8 mouse cellular contexts compared by ENCODE assay signal in genomic region chr9:75515464-75516113, GRCm38 (mm10). TPM values are rescaled to one million over a fixed set of nuclear protein-coding genes. Genes with fewer than 3 reads are reported as not detected.
DNase-seq lines count a peak whose midpoint lies in the region; ATAC-seq and TF ChIP-seq lines count a peak whose summit lies in the region.

No protein-coding gene starts in this region.

- no peaks in the 10 kb centered on the region for H3K4me1 ChIP-seq in MEL (ENCODE audit: control insufficient read depth in 1 of 2, insufficient read depth in 2 of 2, low read length in 2 of 2)
- no peaks in the 10 kb centered on the region for H3K4me1 ChIP-seq in kidney, embryonic 16.5 days (ENCODE audit: insufficient read depth, low read length)
- no peaks in the 10 kb centered on the region for H3K4me1 ChIP-seq in liver, embryonic 13.5 days (replicated peaks)
- H3K4me1 ChIP-seq in neural tube, embryonic 12.5 days = no peaks in the 10 kb centered on the region

- no peaks in the 10 kb centered on the region for H3K27me3 ChIP-seq in MEL (ENCODE audit: control insufficient read depth in 1 of 2, insufficient read depth in 2 of 2, low read length in 2 of 2)
- no peaks in the 10 kb centered on the region for H3K27me3 ChIP-seq in kidney, embryonic 16.5 days (ENCODE audit: insufficient read depth, low read length)
- no peaks in the 10 kb centered on the region for H3K27me3 ChIP-seq in liver, embryonic 13.5 days
- H3K27me3 ChIP-seq in neural tube, embryonic 12.5 days (replicated peaks) = no peaks in the 10 kb centered on the region

- peak; percentile 77; the same call in 1 of the 2 replicates for ATAC-seq in kidney, embryonic 16.5 days (ENCODE audit: low FRiP score, low TSS enrichment)
- ATAC-seq in liver, embryonic 13.5 days (ENCODE audit: low read depth) = peak; percentile 41; the same call in 1 of the 2 replicates
- ATAC-seq in neural tube, embryonic 12.5 days (ENCODE audit: low FRiP score, low read depth) = peak; percentile 75; the same call in 1 of the 2 replicates

- no peak for TF ChIP-seq EP300 in MEL (IDR thresholded peaks at IDR 0.05; ENCODE audit: low read depth in 1 of 2, low read length in 2 of 2)

- TF ChIP-seq POLR2A in MEL (IDR thresholded peaks at IDR 0.05; ENCODE audit: control insufficient read depth in 1 of 2, insufficient read depth in 1 of 2, low read depth in 1 of 2, low read length in 2 of 2, poor library complexity in 1 of 2) = no peak

- H3K4me3 ChIP-seq in MEL (ENCODE audit: control insufficient read depth in 1 of 2, insufficient read depth in 1 of 2, low read depth in 2 of 2, low read length in 2 of 2) = no peak overlapping the region
- H3K4me3 ChIP-seq in kidney, embryonic 16.5 days (ENCODE audit: low read length) = no peak overlapping the region
- no peak overlapping the region for H3K4me3 ChIP-seq in liver, embryonic 13.5 days (replicated peaks)
- no peak overlapping the region for H3K4me3 ChIP-seq in neural tube, embryonic 12.5 days

- H3K9me3 ChIP-seq in MEL (replicated peaks; ENCODE audit: insufficient read depth, low read length) = no peaks in the 10 kb centered on the region
- no peaks in the 10 kb centered on the region for H3K9me3 ChIP-seq in kidney, embryonic 16.5 days (ENCODE audit: low read length)
- H3K9me3 ChIP-seq in liver, embryonic 13.5 days (replicated peaks) = no peaks in the 10 kb centered on the region
- H3K9me3 ChIP-seq in neural tube, embryonic 12.5 days = no peaks in the 10 kb centered on the region

- no peak overlapping the region for H3K27ac ChIP-seq in MEL (ENCODE audit: control insufficient read depth, low read depth, low read length)
- H3K27ac ChIP-seq in kidney, embryonic 16.5 days (ENCODE audit: low read length) = no peak overlapping the region
- no peak overlapping the region for H3K27ac ChIP-seq in liver, embryonic 13.5 days
- no peak overlapping the region for H3K27ac ChIP-seq in neural tube, embryonic 12.5 days

- peak; percentile 66 to 82 (median 81) for TF ChIP-seq CTCF in MEL (IDR thresholded peaks at IDR 0.05 in 2 of 3, conservative IDR thresholded peaks at IDR 0.05 in 1 of 3; ENCODE audit: control insufficient read depth in 1 of 3, insufficient read depth in 1 of 3, low read depth in 2 of 3, low read length in 3 of 3, poor library complexity in 1 of 3, severe bottlenecking in 1 of 3)

- peak; percentile 80 for DNase-seq in 416B (ENCODE audit: low read depth)
- peak; percentile 78 for DNase-seq in MEL (ENCODE audit: low read depth, low spot score)
- DNase-seq in cerebellum, postnatal 10 days = peak; percentile 72 to 84
- peak; percentile 28 to 37 for DNase-seq in frontal cortex, postnatal 10 days (ENCODE audit: low spot score in 2 of 2)
- DNase-seq in liver, embryonic 13.5 days = no peak
- no peak for DNase-seq in urinary bladder, adult 2 months (ENCODE audit: low spot score)

- 54% methylated on average over 12 of the region's 12 CpGs for WGBS in kidney, embryonic 16.5 days
- WGBS in liver, embryonic 13.5 days (ENCODE audit: insufficient replicate concordance) = 66% methylated on average over 12 of the region's 12 CpGs
- WGBS in neural tube, embryonic 12.5 days = 67% methylated on average over 12 of the region's 12 CpGs

- H3K79me2 ChIP-seq in MEL (ENCODE audit: control insufficient read depth, insufficient read depth, low read length, poor library complexity) = no peaks in the 10 kb centered on the region

- no peak overlapping the region for H3K4me2 ChIP-seq in kidney, embryonic 16.5 days (replicated peaks; ENCODE audit: low read depth, low read length)
- H3K4me2 ChIP-seq in liver, embryonic 13.5 days = no peak overlapping the region
- no peak overlapping the region for H3K4me2 ChIP-seq in neural tube, embryonic 12.5 days (replicated peaks)

- peak; percentile 49 for TF ChIP-seq RAD21 in MEL (IDR thresholded peaks at IDR 0.05; ENCODE audit: low read depth, low read length)

- H3K36me3 ChIP-seq in MEL (ENCODE audit: control insufficient read depth in 1 of 2, insufficient read depth in 2 of 2, low read length in 2 of 2) = peaks cover 2 to 6% of the 10 kb centered on the region in 2 experiments; a peak in 3 of 4 replicates
- H3K36me3 ChIP-seq in kidney, embryonic 16.5 days (ENCODE audit: insufficient read depth, low read length) = peaks cover 18% of the 10 kb centered on the region
- H3K36me3 ChIP-seq in liver, embryonic 13.5 days = peaks cover 11% of the 10 kb centered on the region
- peaks cover 11% of the 10 kb centered on the region for H3K36me3 ChIP-seq in neural tube, embryonic 12.5 days

- no peak overlapping the region for H3K9ac ChIP-seq in MEL (ENCODE audit: control insufficient read depth, low read depth, low read length, poor library complexity, severe bottlenecking)
- H3K9ac ChIP-seq in kidney, embryonic 16.5 days (replicated peaks; ENCODE audit: low read length) = no peak overlapping the region
- H3K9ac ChIP-seq in liver, embryonic 13.5 days = no peak overlapping the region
- H3K9ac ChIP-seq in neural tube, embryonic 12.5 days = no peak overlapping the region

TF ChIP-seq in MEL, 35 proteins besides CTCF, POLR2A, EP300 and RAD21:
- TF ChIP-seq ZC3H11A (IDR thresholded peaks at IDR 0.05; ENCODE audit: low read depth, low read length) = peak; percentile 29; the same call in 1 of the 2 replicates
- peak; percentile 85 for TF ChIP-seq SMC3 (IDR thresholded peaks at IDR 0.05; ENCODE audit: low read depth, low read length)
- TF ChIP-seq SIN3A (IDR thresholded peaks at IDR 0.05; ENCODE audit: low read length) = no peak
TF ChIP-seq in MEL: peak in this region for 2.

RNA-seq across cellular contexts. Expression of gene Tmod3, which starts 43.9 kb away (rescaled TPM):
- 29.9 and 34.2 TPM in 2 replicates for total RNA-seq in MEL (2012; rRNA removed)
- 10 to 100 TPM in 1 of 2 experiments, not detected in 1; 46.4 TPM for polyA plus RNA-seq in MEL (2012; ENCODE audit: insufficient read depth in 1 of 2, insufficient read length in 2 of 2, low read depth in 1 of 2, low replicate concordance in 2 of 2, missing spikeins in 1 of 2)
- polyA plus RNA-seq in kidney, embryonic 16.5 days (2015; fragmentation: Nextera tagmentation; extraction: Ambion mirVana) = 157 and 167 TPM in 2 replicates
- 28.9 and 38.5 TPM in 2 replicates for polyA plus RNA-seq in liver, embryonic 13.5 days (2015; fragmentation: Nextera tagmentation; extraction: Ambion mirVana)
- 93.5 and 99.9 TPM in 2 replicates for polyA plus RNA-seq in neural tube, embryonic 12.5 days (2016; fragmentation: Nextera tagmentation; extraction: Ambion mirVana)
- polyA plus RNA-seq in urinary bladder, adult 2 months (2012; rRNA removed) = 73.0 and 73.1 TPM in 2 replicates

Comparison
In these comparisons a context has a peak if more than half of its experiments do, and no peak if none do; other contexts are left out.
1. DNase-seq: peak in 416B (single experiment), MEL (single experiment), cerebellum, postnatal 10 days (2 of 2) and frontal cortex, postnatal 10 days (2 of 2); none in liver, embryonic 13.5 days (single experiment) and urinary bladder, adult 2 months (single experiment).
2. Peak in every context shown above with its lines, with median percentiles within 50 percentile points of each other: ATAC-seq.